Mouse (Mus musculus) neural tube, embryonic 15.5 days (tissue): ENCODE measurements around the gene Mcam. TPM values are rescaled to one million over a fixed set of nuclear protein-coding genes. Genes with fewer than 3 reads are reported as not detected.

Experiments
- ATAC-seq: fragments of 200-750 bp; cut with Nextera tagmentation; 2 replicates; pipeline ENCODE4 v1.8.0; 2017; ENCODE audit warnings: mild to moderate bottlenecking, moderate TSS enrichment, moderate library complexity; ENCODE audit not compliant: low FRiP score
- H3K27ac ChIP-seq: fragments of 300-500 bp; sonication (generic); replicated peaks from 2 replicates; pipeline ENCODE4 v1.5.1; 2015; ENCODE audit warnings: mild to moderate bottlenecking, inconsistent platforms
- H3K27me3 ChIP-seq: fragments of 300-500 bp; sonication (generic); replicated peaks from 2 replicates; pipeline ENCODE4 v1.6.1; 2015; ENCODE audit warnings: inconsistent platforms
- H3K36me3 ChIP-seq: fragments of 300-500 bp; sonication (generic); 2 replicates; pipeline ENCODE4 v1.6.1; 2015; ENCODE audit warnings: inconsistent platforms
- H3K4me1 ChIP-seq: fragments of 300-500 bp; sonication (generic); 2 replicates; pipeline ENCODE4 v1.6.1; 2015; ENCODE audit warnings: inconsistent platforms
- H3K4me2 ChIP-seq: fragments of 300-500 bp; sonication (generic); 2 replicates; pipeline ENCODE4 v1.6.1; 2015; ENCODE audit warnings: inconsistent platforms, mild to moderate bottlenecking, moderate library complexity
- H3K4me3 ChIP-seq: fragments of 300-500 bp; sonication (generic); replicated peaks from 2 replicates; pipeline ENCODE4 v1.5.1; 2015; ENCODE audit warnings: mild to moderate bottlenecking, inconsistent platforms
- H3K9ac ChIP-seq: fragments of 300-500 bp; sonication (generic); replicated peaks from 2 replicates; pipeline ENCODE4 v1.6.1; 2015; ENCODE audit warnings: mild to moderate bottlenecking, inconsistent platforms
- H3K9me3 ChIP-seq: fragments of 300-500 bp; sonication (generic); replicated peaks from 2 replicates; pipeline ENCODE4 v1.6.1; 2016; ENCODE audit warnings: inconsistent platforms
- WGBS: fragments of 180-500 bp; shearing (Covaris S2); methylation state at CpG from one replicate; pipeline ENCODE4 v1.1.7; 2015; ENCODE audit warnings: mixed read lengths; 5-methylcytosine and 5-hydroxymethylcytosine counted together
- polyA plus RNA-seq: library from polyadenylated mRNA; unstranded; fragments of >200 nt; fragmentation: Nextera tagmentation; extraction: Ambion mirVana; gene quantifications from 2 replicates; pipeline ENCODE4 v1.2.1, GENCODE M21; 2015

Mcam gene
- polyA plus RNA-seq, 1 experiment from 2014 or later, result 17.3 TPM

- Histone ChIP-seq H3K4me1 (peaks cover 12% of the 10 kb centered on the region), H3K4me3 (no peak overlapping the region), H3K36me3 (peaks cover 9% of the 10 kb centered on the region; the same call in 1 of the 2 replicates), H3K9ac (no peak overlapping the region), H3K27me3 (no peaks in the 10 kb centered on the region), H3K27ac (no peak overlapping the region), H3K4me2 (no peak overlapping the region), H3K9me3 (no peaks in the 10 kb centered on the region)
- no peak for ATAC-seq
- 86% methylated on average over 9 of the region's 9 CpGs for WGBS
Measured at GRCm38 (mm10) chr9:44095781-44096180, 38.5 kb upstream of the Mcam start.

- WGBS, result 20% methylated on average over 9 of the region's 9 CpGs
- peak; percentile 51 for ATAC-seq
- no peak overlapping the region for H3K4me3 ChIP-seq
- no peaks in the 10 kb centered on the region for H3K27me3 ChIP-seq
- peaks cover 4% of the 10 kb centered on the region; the same call in 1 of the 2 replicates for H3K36me3 ChIP-seq
- H3K9ac ChIP-seq, result no peak overlapping the region
- no peak overlapping the region for H3K4me2 ChIP-seq
- peaks cover 12% of the 10 kb centered on the region for H3K4me1 ChIP-seq
- no peaks in the 10 kb centered on the region for H3K9me3 ChIP-seq
- peak overlapping the region; percentile 60 for H3K27ac ChIP-seq
Measured at GRCm38 (mm10) chr9:44096536-44096935, 37.7 kb upstream of the Mcam start.

GRCm38 (mm10) chr9:44101490-44101889, 32.8 kb upstream of the Mcam start, which contains the start of gene Mfrp:
TSS of gene Mfrp (plus strand) at chr9:44101729.
- ATAC-seq, result no peak
- Histone ChIP-seq H3K9ac (no peak within 1 kb of the TSS), H3K9me3 (no peaks in the 10 kb centered on the region), H3K27me3 (no peaks in the 10 kb centered on the region), H3K4me1 (peaks cover 9% of the 10 kb centered on the region), H3K4me3 (no peak within 1 kb of the TSS), H3K36me3 (peaks cover 4% of the 10 kb centered on the region; the same call in 1 of the 2 replicates), H3K27ac (no peak within 1 kb of the TSS), H3K4me2 (no peak within 1 kb of the TSS)
- 78% methylated on average over 9 of the region's 9 CpGs for WGBS

GRCm38 (mm10) chr9:44104881-44105280, 29.4 kb upstream of the Mcam start:
- no peaks in the 10 kb centered on the region for H3K9me3 ChIP-seq
- no peak overlapping the region for H3K27ac ChIP-seq
- no peak overlapping the region for H3K9ac ChIP-seq
- no peaks in the 10 kb centered on the region for H3K27me3 ChIP-seq
- peaks cover 39% of the 10 kb centered on the region for H3K4me1 ChIP-seq
- H3K4me2 ChIP-seq, result no peak overlapping the region
- 97% methylated on average over 7 of the region's 7 CpGs for WGBS
- H3K4me3 ChIP-seq, result no peak overlapping the region
- no peak for ATAC-seq
- peaks cover 4% of the 10 kb centered on the region; the same call in 1 of the 2 replicates for H3K36me3 ChIP-seq

- H3K27ac ChIP-seq, result no peak overlapping the region
- no peak for ATAC-seq
- no peak overlapping the region for H3K9ac ChIP-seq
- H3K9me3 ChIP-seq, result no peaks in the 10 kb centered on the region
- H3K4me3 ChIP-seq, result no peak overlapping the region
- no peak overlapping the region for H3K4me2 ChIP-seq
- H3K4me1 ChIP-seq, result peaks cover 48% of the 10 kb centered on the region
- 89% methylated on average over 10 of the region's 10 CpGs for WGBS
- peaks cover 4% of the 10 kb centered on the region; the same call in 1 of the 2 replicates for H3K36me3 ChIP-seq
- no peaks in the 10 kb centered on the region for H3K27me3 ChIP-seq
Measured at GRCm38 (mm10) chr9:44105781-44106180, 28.5 kb upstream of the Mcam start.

- ATAC-seq, result no peak
- H3K27ac ChIP-seq, result peak overlapping the region; percentile 76; the same call in 1 of the 2 replicates
- H3K9me3 ChIP-seq, result no peaks in the 10 kb centered on the region
- no peak overlapping the region for H3K4me2 ChIP-seq
- no peak overlapping the region for H3K4me3 ChIP-seq
- WGBS, result 84% methylated on average over 7 of the region's 7 CpGs
- peaks cover 50% of the 10 kb centered on the region for H3K4me1 ChIP-seq
- H3K36me3 ChIP-seq, result peaks cover 4% of the 10 kb centered on the region; the same call in 1 of the 2 replicates
- H3K9ac ChIP-seq, result no peak overlapping the region
- H3K27me3 ChIP-seq, result no peaks in the 10 kb centered on the region
Measured at GRCm38 (mm10) chr9:44106182-44106581, 28.1 kb upstream of the Mcam start.

- Histone ChIP-seq H3K27me3 (no peaks in the 10 kb centered on the region), H3K36me3 (peaks cover 4% of the 10 kb centered on the region; the same call in 1 of the 2 replicates), H3K9me3 (no peaks in the 10 kb centered on the region), H3K27ac (peak overlapping the region; percentile 76), H3K4me1 (peaks cover 51% of the 10 kb centered on the region), H3K4me3 (no peak overlapping the region), H3K4me2 (0 out of 2 replicates have a peak overlapping the region, but pooled peaks have one; percentile 42), H3K9ac (no peak overlapping the region)
- 74% methylated on average over 4 of the region's 4 CpGs for WGBS
- no peak for ATAC-seq
Measured at GRCm38 (mm10) chr9:44106596-44106995, 27.7 kb upstream of the Mcam start.

- Histone ChIP-seq H3K4me2 (peak within 1 kb of the TSS; percentile 42), H3K4me3 (no peak within 1 kb of the TSS), H3K36me3 (peaks cover 4% of the 10 kb centered on the region; the same call in 1 of the 2 replicates), H3K4me1 (peaks cover 55% of the 10 kb centered on the region), H3K27ac (peak within 1 kb of the TSS; percentile 76), H3K27me3 (no peaks in the 10 kb centered on the region), H3K9me3 (no peaks in the 10 kb centered on the region), H3K9ac (0 out of 2 replicates have a peak within 1 kb of the TSS, but pooled peaks have one; percentile 10)
- 24% methylated on average over 8 of the region's 8 CpGs for WGBS
- ATAC-seq, result peak; percentile 69
Measured at GRCm38 (mm10) chr9:44107110-44107509, 27.2 kb upstream of the Mcam start, which contains the start of gene C1qtnf5. TSS of gene C1qtnf5 (plus strand) at chr9:44107245.

- Histone ChIP-seq H3K36me3 (peaks cover 4% of the 10 kb centered on the region; the same call in 1 of the 2 replicates), H3K4me1 (peaks cover 57% of the 10 kb centered on the region), H3K27me3 (no peaks in the 10 kb centered on the region), H3K4me2 (peak overlapping the region; percentile 42), H3K27ac (peak overlapping the region; percentile 76), H3K9ac (0 out of 2 replicates have a peak overlapping the region, but pooled peaks have one; percentile 10), H3K9me3 (no peaks in the 10 kb centered on the region), H3K4me3 (no peak overlapping the region)
- WGBS, result 40% methylated on average over 25 of the region's 25 CpGs
- peak; percentile 2; the same call in 1 of the 2 replicates for ATAC-seq
Measured at GRCm38 (mm10) chr9:44107557-44108179, 26.6 kb upstream of the Mcam start.

GRCm38 (mm10) chr9:44108269-44109055, 25.8 kb upstream of the Mcam start:
- Histone ChIP-seq H3K27me3 (no peaks in the 10 kb centered on the region), H3K36me3 (peaks cover 4% of the 10 kb centered on the region; the same call in 1 of the 2 replicates), H3K4me2 (peak overlapping the region; percentile 42), H3K4me1 (peaks cover 57% of the 10 kb centered on the region), H3K4me3 (no peak overlapping the region), H3K9ac (no peak overlapping the region; the same call in 1 of the 2 replicates), H3K27ac (peak overlapping the region; percentile 76; the same call in 1 of the 2 replicates), H3K9me3 (no peaks in the 10 kb centered on the region)
- WGBS, result 76% methylated on average over 31 of the region's 31 CpGs
- no peak for ATAC-seq

GRCm38 (mm10) chr9:44109360-44110095, 24.7 kb upstream of the Mcam start:
- Histone ChIP-seq H3K9ac (no peak overlapping the region; the same call in 1 of the 2 replicates), H3K4me2 (peak overlapping the region; percentile 42), H3K27ac (no peak overlapping the region), H3K27me3 (no peaks in the 10 kb centered on the region), H3K4me3 (no peak overlapping the region), H3K4me1 (peaks cover 61% of the 10 kb centered on the region), H3K36me3 (peaks cover 4% of the 10 kb centered on the region; the same call in 1 of the 2 replicates), H3K9me3 (no peaks in the 10 kb centered on the region)
- no peak for ATAC-seq
- 34% methylated on average over 9 of the region's 9 CpGs for WGBS
